Mouse (Mus musculus) heart, adult 2 months (tissue): ENCODE results near the gene Slc17a8.

Experiments
- CTCF ChIP-seq: fragments of 200-600 bp; IDR thresholded peaks from 2 replicates; pipeline ENCODE4 v1.8.1; 2022; ENCODE audit warnings: antibody characterized with exemption, mild to moderate bottlenecking, moderate library complexity
- EP300 ChIP-seq: fragments of 200-500 bp; IDR thresholded peaks from 2 replicates; pipeline ENCODE4 v1.6.1; 2011; ENCODE audit warnings: low read depth, low read length, control low read depth; ENCODE audit not compliant: insufficient read depth

DNA sequence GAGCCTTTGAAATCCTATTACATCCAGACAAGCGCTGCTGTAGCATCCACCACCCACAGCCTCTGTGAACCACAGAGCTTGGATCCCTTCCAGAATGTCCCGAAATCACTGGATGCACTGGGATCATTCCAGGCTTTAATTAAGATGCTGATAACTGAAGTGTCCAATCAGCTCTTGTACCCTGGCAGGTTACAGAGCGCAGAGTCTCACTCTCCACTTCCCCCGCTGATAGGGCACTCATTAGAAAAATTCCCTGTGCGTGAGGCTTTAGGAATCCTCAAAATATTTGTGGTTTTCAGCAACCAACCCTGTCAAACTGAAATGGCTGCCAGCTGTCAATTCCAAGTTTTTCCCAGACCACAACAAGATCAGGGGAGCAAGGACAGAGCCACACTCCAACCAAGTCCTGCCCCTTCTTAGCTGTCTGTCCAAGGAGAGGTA lies 89.8 kb downstream of the Slc17a8 start:
- TF ChIP-seq CTCF (no peak), EP300 (0 out of 2 replicates have a peak, but pooled peaks have one; percentile 9)
